Mouse (Mus musculus): ENCODE measurements around the gene Det1.

- TF ChIP-seq CTCF (IDR thresholded peaks at IDR 0.05; ENCODE audit: low read depth) (no peak), EP300 (IDR thresholded peaks at IDR 0.05; ENCODE audit: low read depth) (no peak)
Observed at GRCm38 (mm10) chr7:78778741-78779140, 68.3 kb downstream of the Det1 start.
